Mouse (Mus musculus) stomach, postnatal 0 days (tissue): ENCODE data around the gene Nphp4. TPM values are rescaled to one million over a fixed set of nuclear protein-coding genes. Genes with fewer than 3 reads are reported as not detected.

ENCODE experiments used
- ATAC-seq: fragments of 200-750 bp; cut with Nextera tagmentation; 2 replicates; pipeline ENCODE4 v1.8.0; 2017; ENCODE audit not compliant: low FRiP score, low TSS enrichment
- DNase-seq: peaks from one replicate; pipeline ENCODE4 v3.0.0-alpha.2; 2016; ENCODE audit warnings: low spot score
- H3K27ac ChIP-seq: fragments of 300-500 bp; sonication (generic); replicated peaks from 2 replicates; pipeline ENCODE4 v1.5.1; 2014; ENCODE audit warnings: mild to moderate bottlenecking, control low read depth
- H3K27me3 ChIP-seq: fragments of 300-500 bp; sonication (generic); 2 replicates; pipeline ENCODE4 v1.6.1; 2014; ENCODE audit warnings: low read length; ENCODE audit not compliant: control insufficient read depth, insufficient read depth
- H3K36me3 ChIP-seq: fragments of 300-500 bp; sonication (generic); 2 replicates; pipeline ENCODE4 v1.6.1; 2014; ENCODE audit warnings: low read length, mixed read lengths; ENCODE audit not compliant: control insufficient read depth, insufficient read depth
- H3K4me1 ChIP-seq: fragments of 300-500 bp; sonication (generic); replicated peaks from 2 replicates; pipeline ENCODE4 v1.6.1; 2014; ENCODE audit warnings: antibody characterized with exemption; ENCODE audit not compliant: control insufficient read depth, insufficient read depth
- H3K4me2 ChIP-seq: fragments of 300-500 bp; sonication (generic); replicated peaks from 2 replicates; pipeline ENCODE4 v1.6.1; 2014; ENCODE audit warnings: low read depth, mild to moderate bottlenecking, control low read depth, moderate library complexity
- H3K4me3 ChIP-seq: fragments of 300-500 bp; sonication (generic); 2 replicates; pipeline ENCODE4 v1.5.1; 2014; ENCODE audit warnings: low read depth, low read length, control low read depth
- H3K9ac ChIP-seq: fragments of 300-500 bp; sonication (generic); 2 replicates; pipeline ENCODE4 v1.6.1; 2014; ENCODE audit warnings: mild to moderate bottlenecking, low read length, control low read depth, mixed read lengths
- H3K9me3 ChIP-seq: fragments of 300-500 bp; sonication (generic); 2 replicates; pipeline ENCODE4 v1.6.1; 2016; ENCODE audit warnings: low read length; ENCODE audit not compliant: control insufficient read depth
- CTCF ChIP-seq: IDR thresholded peaks from 2 replicates; pipeline ENCODE4 v1.5.1; 2016; ENCODE audit warnings: antibody characterized with exemption, low read depth, mild to moderate bottlenecking, moderate library complexity
- EP300 ChIP-seq: optimal IDR thresholded peaks from 2 replicates; pipeline ENCODE3; 2016; ENCODE audit warnings: antibody characterized with exemption
- WGBS: fragments of 180-500 bp; shearing (Covaris S2); extraction: QIAGEN DNeasy Blood & Tissue Kit; methylation state at CpG from one replicate; pipeline ENCODE4 v1.1.7; 2014; 5-methylcytosine and 5-hydroxymethylcytosine counted together
- polyA plus RNA-seq: library from polyadenylated mRNA; unstranded; fragments of >200 nt; fragmentation: Nextera tagmentation; extraction: Ambion mirVana; gene quantifications from 2 replicates; pipeline ENCODE4 v1.2.1, GENCODE M21; 2015

Gene Nphp4
- polyA plus RNA-seq, 1 experiment from 2014 or later: 0.58 TPM

DNA sequence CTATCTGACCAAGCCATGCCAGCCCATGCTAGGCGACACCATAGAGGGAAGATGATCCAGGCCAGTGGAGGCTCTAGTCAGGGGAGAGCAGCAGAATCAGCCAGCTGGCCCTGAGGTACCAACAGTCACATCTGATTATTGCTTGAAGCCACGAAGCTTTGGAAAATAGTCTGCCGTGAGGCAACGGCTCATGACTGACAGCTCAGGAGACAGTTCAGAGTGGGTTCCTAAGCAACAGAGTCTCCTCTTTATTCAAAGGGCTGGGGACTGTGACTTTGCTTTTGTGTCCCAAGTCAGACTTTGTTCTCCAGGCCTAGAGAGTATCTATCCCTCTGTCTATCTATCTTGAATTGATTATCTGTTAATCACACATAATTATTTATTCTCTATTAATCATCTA is 100.3 kb downstream of the Nphp4 start:
- Histone ChIP-seq H3K27ac (no peak overlapping the region), H3K36me3 (no peaks in the 10 kb centered on the region), H3K27me3 (no peaks in the 10 kb centered on the region), H3K4me1 (no peaks in the 10 kb centered on the region), H3K9me3 (no peaks in the 10 kb centered on the region), H3K4me2 (no peak overlapping the region), H3K4me3 (no peak overlapping the region), H3K9ac (no peak overlapping the region)
- 75% methylated on average over 4 of the region's 4 CpGs for WGBS
- TF ChIP-seq EP300 (no peak), CTCF (no peak)
- DNase-seq (no peak), ATAC-seq (no peak)

DNA sequence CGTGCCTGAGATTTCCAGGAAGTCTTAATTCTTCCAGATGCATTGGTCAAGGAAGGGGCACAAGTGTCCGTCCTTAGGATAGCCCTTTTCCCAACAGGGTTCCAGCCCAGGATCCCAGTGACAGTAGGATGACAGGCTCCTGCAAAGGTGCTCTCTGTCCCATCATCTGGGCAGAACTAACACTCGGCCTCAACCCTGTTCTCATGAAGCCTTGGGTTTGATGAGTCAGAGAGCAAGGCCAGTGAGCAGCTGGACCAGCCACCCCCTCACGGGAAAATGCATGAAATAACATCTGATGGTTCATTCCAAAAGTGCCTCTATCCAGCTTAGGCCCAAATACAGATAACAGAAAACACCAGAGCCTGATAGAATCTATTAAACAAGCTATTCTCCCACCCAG is 103.5 kb downstream of the Nphp4 start:
- H3K36me3 ChIP-seq: no peaks in the 10 kb centered on the region
- H3K27ac ChIP-seq: no peak overlapping the region
- ATAC-seq (no peak), DNase-seq (no peak)
- no peak overlapping the region for H3K4me3 ChIP-seq
- WGBS: 59% methylated on average over 4 of the region's 4 CpGs
- no peak overlapping the region for H3K4me2 ChIP-seq
- H3K9ac ChIP-seq: no peak overlapping the region
- H3K27me3 ChIP-seq: no peaks in the 10 kb centered on the region
- TF ChIP-seq EP300 (no peak), CTCF (no peak)
- no peaks in the 10 kb centered on the region for H3K9me3 ChIP-seq
- H3K4me1 ChIP-seq: no peaks in the 10 kb centered on the region

DNA sequence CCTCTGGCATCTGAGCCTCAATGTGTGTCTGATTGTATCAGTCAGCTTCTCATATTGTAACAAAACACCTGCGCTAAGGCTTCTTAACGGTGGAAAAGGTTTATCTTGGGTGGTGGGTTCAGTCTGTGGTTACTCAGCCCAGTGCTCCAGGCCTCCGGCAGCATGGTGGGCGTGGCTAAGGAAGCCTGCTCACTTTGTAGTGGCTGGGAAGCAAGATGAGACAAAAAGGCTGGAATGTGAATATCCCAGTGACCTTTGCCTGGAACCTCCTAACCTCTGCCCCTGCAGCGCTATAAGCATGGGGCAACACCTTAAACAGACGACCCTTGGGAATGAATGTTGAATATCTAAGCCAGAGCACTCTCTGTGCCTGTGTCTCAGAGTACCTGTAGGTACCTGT is 105.7 kb downstream of the Nphp4 start:
- Histone ChIP-seq H3K9me3 (no peaks in the 10 kb centered on the region), H3K4me1 (no peaks in the 10 kb centered on the region), H3K27me3 (no peaks in the 10 kb centered on the region), H3K9ac (no peak overlapping the region), H3K36me3 (no peaks in the 10 kb centered on the region), H3K27ac (no peak overlapping the region), H3K4me3 (no peak overlapping the region), H3K4me2 (no peak overlapping the region)
- 30% methylated on average over 6 of the region's 6 CpGs for WGBS
- DNase-seq: no peak
- TF ChIP-seq EP300 (no peak), CTCF (no peak)
- ATAC-seq: no peak

DNA sequence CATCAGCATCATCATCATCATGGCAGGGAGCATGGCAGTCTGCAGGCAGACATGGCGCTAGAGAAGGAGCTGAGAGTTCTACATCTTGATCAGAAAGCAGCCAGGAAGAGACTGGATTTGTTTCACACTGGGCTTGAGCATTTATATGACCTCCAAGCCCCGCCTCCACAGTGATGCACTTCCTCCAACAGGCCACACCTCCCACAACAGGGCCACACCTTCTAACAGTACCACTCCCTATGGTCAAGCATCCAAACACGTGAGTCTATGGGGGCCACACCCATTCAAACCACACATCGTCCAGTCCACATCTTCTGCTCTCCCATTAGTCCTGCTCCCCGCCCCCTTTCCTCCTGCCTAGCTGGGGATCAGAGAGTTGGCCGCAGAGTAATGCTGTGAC is 107.1 kb downstream of the Nphp4 start:
- WGBS: 62% methylated on average over 6 of the region's 6 CpGs
- Histone ChIP-seq H3K27me3 (no peaks in the 10 kb centered on the region), H3K4me2 (no peak overlapping the region), H3K36me3 (no peaks in the 10 kb centered on the region), H3K4me1 (no peaks in the 10 kb centered on the region), H3K4me3 (no peak overlapping the region), H3K9me3 (no peaks in the 10 kb centered on the region), H3K27ac (no peak overlapping the region), H3K9ac (no peak overlapping the region)
- DNase-seq (no peak), ATAC-seq (peak; percentile 51)
- TF ChIP-seq CTCF (no peak), EP300 (no peak)

DNA sequence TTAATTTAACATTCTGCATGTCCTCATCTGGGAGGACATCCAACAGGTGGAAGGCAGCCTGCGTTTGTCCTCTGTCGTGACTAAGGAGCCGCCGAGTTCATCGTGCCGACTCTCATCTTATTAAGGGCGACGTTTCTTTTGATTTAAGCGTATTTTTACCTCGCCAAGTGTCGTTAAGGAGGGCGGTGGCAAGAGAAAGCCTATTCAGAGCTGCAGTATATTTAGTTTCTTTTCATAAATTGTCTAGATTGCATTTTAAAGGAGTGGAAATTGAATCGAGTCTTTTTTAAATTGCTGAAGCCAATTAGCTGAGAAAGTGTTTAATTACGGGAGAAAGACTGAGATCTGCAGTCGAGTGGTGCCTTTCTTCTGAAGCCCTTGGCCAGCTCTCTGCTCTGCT is 109.0 kb downstream of the Nphp4 start:
- no peak overlapping the region for H3K4me2 ChIP-seq
- no peak overlapping the region for H3K4me3 ChIP-seq
- H3K9ac ChIP-seq: no peak overlapping the region
- no peak for ATAC-seq
- no peaks in the 10 kb centered on the region for H3K27me3 ChIP-seq
- H3K36me3 ChIP-seq: no peaks in the 10 kb centered on the region
- no peak for TF ChIP-seq EP300
- no peak for TF ChIP-seq CTCF
- no peak for DNase-seq
- H3K4me1 ChIP-seq: no peaks in the 10 kb centered on the region
- H3K9me3 ChIP-seq: no peaks in the 10 kb centered on the region
- WGBS: 67% methylated on average over 15 of the region's 15 CpGs
- no peak overlapping the region for H3K27ac ChIP-seq

DNA sequence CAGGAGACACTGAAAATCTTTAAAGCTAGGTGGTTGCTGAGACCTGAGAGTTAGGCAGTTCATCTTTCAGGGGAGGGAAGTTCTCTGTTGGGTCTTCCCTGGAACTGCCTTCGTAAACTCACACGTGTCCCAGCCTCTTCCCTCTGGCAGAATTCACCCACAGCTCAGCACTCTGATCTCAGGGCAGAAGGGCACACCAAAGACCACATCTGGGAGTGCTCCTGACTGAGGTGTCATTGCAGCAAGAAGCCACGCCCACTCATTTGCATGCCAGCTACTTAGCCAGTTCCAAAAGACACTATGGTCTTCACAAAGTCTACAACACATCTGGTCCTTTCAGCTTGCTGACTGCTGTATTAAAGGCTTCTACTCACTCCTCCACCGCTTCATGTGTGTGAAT is 109.7 kb downstream of the Nphp4 start:
- WGBS: 36% methylated on average over 4 of the region's 4 CpGs
- no peaks in the 10 kb centered on the region for H3K4me1 ChIP-seq
- H3K9ac ChIP-seq: no peak overlapping the region
- H3K4me2 ChIP-seq: no peak overlapping the region
- no peaks in the 10 kb centered on the region for H3K9me3 ChIP-seq
- TF ChIP-seq CTCF (no peak), EP300 (no peak)
- no peak for DNase-seq
- H3K4me3 ChIP-seq: no peak overlapping the region
- H3K27me3 ChIP-seq: no peaks in the 10 kb centered on the region
- no peak for ATAC-seq
- H3K27ac ChIP-seq: no peak overlapping the region
- no peaks in the 10 kb centered on the region for H3K36me3 ChIP-seq
